Mouse (Mus musculus) MEL (cell line): ENCODE measurements around the gene Dgcr2. TPM values are rescaled to one million over a fixed set of nuclear protein-coding genes. Genes with fewer than 3 reads are reported as not detected.
A peak's percentile ranks its signal among the peaks of the same experiment; 100 is the strongest.

Source experiments
- DNase-seq: peaks from one replicate; pipeline ENCODE4 v3.0.0; 2011; ENCODE audit warnings: low read depth, low spot score
- H3K27ac ChIP-seq: 2 replicates; pipeline ENCODE4 v1.5.1; 2012; ENCODE audit warnings: low read depth, mild to moderate bottlenecking, control low read depth, low read length, moderate library complexity; ENCODE audit not compliant: control insufficient read depth
- H3K27me3 ChIP-seq, 2 experiments: fragments of 150-350 bp in 1 of 2; sonication (generic) in 1 of 2; 2 replicates each; pipeline ENCODE4 v1.6.1; 2012; ENCODE audit warnings: low read length in 2 of 2, mild to moderate bottlenecking in 2 of 2, improper control_type of control experiment in 1 of 2, moderate library complexity in 1 of 2; ENCODE audit not compliant: insufficient read depth in 2 of 2, control insufficient read depth in 1 of 2
- H3K36me3 ChIP-seq, 2 experiments: 2 replicates each; pipeline ENCODE4 v1.6.1; 2012 to 2014; ENCODE audit warnings: low read length in 2 of 2, improper control_type of control experiment in 1 of 2, inconsistent platforms in 1 of 2, mild to moderate bottlenecking in 1 of 2; ENCODE audit not compliant: insufficient read depth in 2 of 2, control insufficient read depth in 1 of 2
- H3K4me1 ChIP-seq, 2 experiments: fragments of 150-350 bp in 1 of 2; sonication (generic) in 1 of 2; 2 replicates each; pipeline ENCODE4 v1.6.1; 2012; ENCODE audit warnings: low read length in 2 of 2, improper control_type of control experiment in 1 of 2, mild to moderate bottlenecking in 1 of 2; ENCODE audit not compliant: insufficient read depth in 2 of 2, control insufficient read depth in 1 of 2
- H3K4me3 ChIP-seq, 2 experiments: fragments of 150-350 bp in 1 of 2; sonication (generic) in 1 of 2; 2 replicates each; pipeline ENCODE4 v1.5.1; 2012; ENCODE audit warnings: low read depth in 2 of 2, low read length in 2 of 2, mild to moderate bottlenecking in 2 of 2, moderate library complexity in 2 of 2, control low read depth in 1 of 2, improper control_type of control experiment in 1 of 2; ENCODE audit not compliant: control insufficient read depth in 1 of 2, insufficient read depth in 1 of 2
- H3K79me2 ChIP-seq: 2 replicates; pipeline ENCODE4 v1.6.1; 2012; ENCODE audit warnings: mild to moderate bottlenecking, low read length, moderate library complexity; ENCODE audit not compliant: control insufficient read depth, poor library complexity, insufficient read depth
- H3K9ac ChIP-seq: 2 replicates; pipeline ENCODE4 v1.6.1; 2012; ENCODE audit warnings: low read depth, mild to moderate bottlenecking, control low read depth, low read length, moderate library complexity; ENCODE audit not compliant: control insufficient read depth, poor library complexity, severe bottlenecking
- H3K9me3 ChIP-seq: fragments of 150-350 bp; sonication (generic); replicated peaks from 2 replicates; pipeline ENCODE4 v1.6.1; 2012; ENCODE audit warnings: mild to moderate bottlenecking, low read length, improper control_type of control experiment, moderate library complexity; ENCODE audit not compliant: insufficient read depth
- CHD1 ChIP-seq: IDR thresholded peaks from 2 replicates; pipeline ENCODE4 v1.6.1; 2012; ENCODE audit warnings: low read depth, mild to moderate bottlenecking, inconsistent platforms, low read length, improper control_type of control experiment
- E2F4 ChIP-seq: IDR thresholded peaks from 2 replicates; pipeline ENCODE4 v1.6.1; 2011; ENCODE audit warnings: low read depth, low read length, improper control_type of control experiment, borderline replicate concordance
- JUND ChIP-seq: IDR thresholded peaks from 2 replicates; pipeline ENCODE4 v1.6.1; 2011; ENCODE audit warnings: low read depth, mild to moderate bottlenecking, improper control_type of control experiment, low read length
- MAFK ChIP-seq: IDR thresholded peaks from 2 replicates; pipeline ENCODE4 v1.6.1; 2011; ENCODE audit warnings: low read depth, mild to moderate bottlenecking, low read length, improper control_type of control experiment, borderline replicate concordance
- MAX ChIP-seq: IDR thresholded peaks from 2 replicates; pipeline ENCODE4 v1.6.1; 2011; ENCODE audit warnings: low read length, improper control_type of control experiment
- MAZ ChIP-seq: IDR thresholded peaks from 2 replicates; pipeline ENCODE4 v1.6.1; 2012; ENCODE audit warnings: low read depth, mild to moderate bottlenecking, inconsistent platforms, low read length, improper control_type of control experiment
- MEF2A ChIP-seq: IDR thresholded peaks from 2 replicates; pipeline ENCODE4 v1.6.1; 2014; ENCODE audit warnings: low read depth, mild to moderate bottlenecking, inconsistent platforms, low read length, improper control_type of control experiment; ENCODE audit not compliant: poor library complexity, insufficient replicate concordance, severe bottlenecking; ENCODE audit errors: extremely low read depth
- MXI1 ChIP-seq: IDR thresholded peaks from 2 replicates; pipeline ENCODE4 v1.6.1; 2011; ENCODE audit warnings: mild to moderate bottlenecking, low read depth, low read length, improper control_type of control experiment
- MYC ChIP-seq: IDR thresholded peaks from 2 replicates; pipeline ENCODE4 v1.6.1; 2011; ENCODE audit warnings: low read depth, mild to moderate bottlenecking, low read length, improper control_type of control experiment, moderate library complexity
- NELFE ChIP-seq: IDR thresholded peaks from 2 replicates; pipeline ENCODE4 v1.6.1; 2011; ENCODE audit warnings: low read depth, low read length, improper control_type of control experiment
- POLR2AphosphoS5 ChIP-seq: IDR thresholded peaks from 2 replicates; pipeline ENCODE4 v1.6.1; 2012; ENCODE audit warnings: low read depth, borderline replicate concordance, mild to moderate bottlenecking, inconsistent platforms, low read length, moderate library complexity, mixed read lengths
- SIN3A ChIP-seq: IDR thresholded peaks from 2 replicates; pipeline ENCODE4 v1.6.1; 2012; ENCODE audit warnings: low read length, improper control_type of control experiment, inconsistent platforms
- TCF12 ChIP-seq: IDR thresholded peaks from 2 replicates; pipeline ENCODE4 v1.6.1; 2014; ENCODE audit warnings: low read depth, mild to moderate bottlenecking, inconsistent platforms, low read length, improper control_type of control experiment, moderate library complexity
- UBTF ChIP-seq: IDR thresholded peaks from 2 replicates; pipeline ENCODE4 v1.6.1; 2012; ENCODE audit warnings: low read depth, mild to moderate bottlenecking, inconsistent platforms, low read length, improper control_type of control experiment, moderate library complexity, borderline replicate concordance; ENCODE audit not compliant: insufficient read depth
- USF2 ChIP-seq, 2 experiments: IDR thresholded peaks; 2 replicates each; pipeline ENCODE4 v1.6.1; 2011 to 2012; ENCODE audit warnings: improper control_type of control experiment in 2 of 2, low read length in 2 of 2, borderline replicate concordance in 1 of 2, inconsistent platforms in 1 of 2, low read depth in 1 of 2, mild to moderate bottlenecking in 1 of 2; ENCODE audit not compliant: insufficient read depth in 1 of 2
- ZC3H11A ChIP-seq: IDR thresholded peaks from 2 replicates; pipeline ENCODE4 v1.6.1; 2012; ENCODE audit warnings: low read depth, mild to moderate bottlenecking, inconsistent platforms, low read length, improper control_type of control experiment
- ZKSCAN1 ChIP-seq: IDR thresholded peaks from 2 replicates; pipeline ENCODE4 v1.6.1; 2012; ENCODE audit warnings: low read depth, mild to moderate bottlenecking, inconsistent platforms, low read length, improper control_type of control experiment, moderate library complexity
- polyA plus RNA-seq, 2 experiments: library from polyadenylated mRNA; stranded (reverse) in 1 of 2; unstranded in 1 of 2; fragments of >175 nt in 1 of 2; fragments of >200 nt in 1 of 2; gene quantifications; 2 replicates each; pipeline versions ENCODE4 v1.2.1 to v1.2.4; 2012; ENCODE audit warnings: low replicate concordance in 2 of 2, low read depth in 1 of 2; ENCODE audit not compliant: insufficient read length in 2 of 2, insufficient read depth in 1 of 2, missing spikeins in 1 of 2
- total RNA-seq: library from RNA; depleted of rRNA; stranded (reverse); fragments of 300-350 nt; gene quantifications from 2 replicates; pipeline ENCODE4 v1.2.3, GENCODE M21; 2012

Gene Dgcr2
- total and polyA plus RNA-seq, 3 experiments = 37.1 to 53.7 TPM; not detected in 1

GRCm38 (mm10) chr16:17929631-17930030, 31.3 kb upstream of the Dgcr2 start:
- Histone ChIP-seq H3K36me3 (peaks cover 0 to 23% of the 10 kb centered on the region in 2 experiments; a peak in 2 of 4 replicates), H3K27me3 (no peaks in the 10 kb centered on the region), H3K9ac (no peak overlapping the region), H3K4me3 (no peak overlapping the region), H3K27ac (peak overlapping the region; percentile 96; the same call in 1 of the 2 replicates), H3K79me2 (peaks cover 9% of the 10 kb centered on the region), H3K9me3 (no peaks in the 10 kb centered on the region), H3K4me1 (peaks cover 19 to 35% of the 10 kb centered on the region in 2 experiments)
- no peak for DNase-seq
- no peak for TF ChIP-seq MYC
- TF ChIP-seq USF2 (IDR thresholded peaks at IDR 0.05; ENCODE audit: borderline replicate concordance in 1 of 2, insufficient read depth in 1 of 2, low read depth in 1 of 2, low read length in 2 of 2) = no peak
- no peak for TF ChIP-seq POLR2AphosphoS5
- no peak for TF ChIP-seq E2F4
- no peak for TF ChIP-seq SIN3A
- no peak for TF ChIP-seq MAX
- no peak for TF ChIP-seq MAFK
- TF ChIP-seq UBTF = no peak
- no peak for TF ChIP-seq MAZ
- TF ChIP-seq MXI1 = no peak
- TF ChIP-seq ZKSCAN1 = no peak
- no peak for TF ChIP-seq NELFE

- peak overlapping the region; percentile 86 for H3K9ac ChIP-seq
- TF ChIP-seq ZC3H11A (no peak), JUND (no peak), NELFE (no peak), CHD1 (no peak), MYC (no peak), MEF2A (no peak), TCF12 (no peak), MXI1 (no peak), MAFK (no peak)
- TF ChIP-seq, all 39 proteins: peak for 0
- Histone ChIP-seq H3K27ac (peak overlapping the region; percentile 96), H3K4me1 (peaks cover 15 to 31% of the 10 kb centered on the region in 2 experiments), H3K27me3 (no peaks in the 10 kb centered on the region), H3K36me3 (peaks cover 0 to 19% of the 10 kb centered on the region in 2 experiments; a peak in 2 of 4 replicates), H3K4me3 (peak overlapping the region; percentile 56 to 80; a peak in 3 of 4 replicates), H3K79me2 (peaks cover 9% of the 10 kb centered on the region), H3K9me3 (no peaks in the 10 kb centered on the region)
- no peak for DNase-seq
Observed at GRCm38 (mm10) chr16:17929211-17929610, 30.8 kb upstream of the Dgcr2 start.
